Mouse (Mus musculus): ENCODE results near the gene Plcg2.

GRCm38 (mm10) chr8:117479996-117480395, 18.1 kb upstream of the Plcg2 start:
- TF ChIP-seq CTCF (IDR thresholded peaks at IDR 0.05; ENCODE audit: low read depth, low read length) (no peak), GATA1 (IDR thresholded peaks at IDR 0.05; ENCODE audit: borderline replicate concordance, low read length) (no peak), TAL1 (conservative IDR thresholded peaks at IDR 0.05; ENCODE audit: low read depth, low read length) (no peak)

All from G1E (cell line).